Mouse (Mus musculus): ENCODE results near the gene Ube2g1.

GRCm38 (mm10) chr11:72618476-72618875 lies 11.4 kb downstream of the Ube2g1 start:
- TF ChIP-seq EP300 (IDR thresholded peaks at IDR 0.05; ENCODE audit: low read depth) (no peak), CTCF (IDR thresholded peaks at IDR 0.05; ENCODE audit: low read depth) (no peak)

Data from liver, embryonic 14.5 days (tissue).